Mouse (Mus musculus) liver, embryonic 16.5 days (tissue): ENCODE measurements around the gene Zfp185. TPM values are rescaled to one million over a fixed set of nuclear protein-coding genes. Genes with fewer than 3 reads are reported as not detected.
A peak's percentile ranks its signal among the peaks of the same experiment; 100 is the strongest.

ENCODE experiments used
- ATAC-seq: fragments of 200-750 bp; cut with Nextera tagmentation; 2 replicates; pipeline ENCODE4 v1.8.0; 2017; ENCODE audit warnings: low read depth, mild to moderate bottlenecking, moderate number of reproducible peaks, moderate library complexity
- H3K27ac ChIP-seq: fragments of 300-500 bp; sonication (generic); 2 replicates; pipeline ENCODE4 v1.5.1; 2014; ENCODE audit warnings: mild to moderate bottlenecking, low read length
- H3K27me3 ChIP-seq: fragments of 300-500 bp; sonication (generic); 2 replicates; pipeline ENCODE4 v1.6.1; 2014; ENCODE audit warnings: low read depth, low read length, mixed read lengths; ENCODE audit not compliant: control insufficient read depth, insufficient read depth
- H3K36me3 ChIP-seq: fragments of 300-500 bp; sonication (generic); 2 replicates; pipeline ENCODE4 v1.6.1; 2014; ENCODE audit warnings: mild to moderate bottlenecking; ENCODE audit not compliant: control insufficient read depth, insufficient read depth
- H3K4me1 ChIP-seq: fragments of 300-500 bp; sonication (generic); 2 replicates; pipeline ENCODE4 v1.6.1; 2014; ENCODE audit warnings: low read depth, low read length, mixed read lengths; ENCODE audit not compliant: control insufficient read depth
- H3K4me2 ChIP-seq: fragments of 300-500 bp; sonication (generic); 2 replicates; pipeline ENCODE4 v1.6.1; 2014; ENCODE audit warnings: low read depth, low read length, mixed read lengths
- H3K4me3 ChIP-seq: fragments of 300-500 bp; sonication (generic); 2 replicates; pipeline ENCODE4 v1.5.1; 2014; ENCODE audit warnings: low read depth, mild to moderate bottlenecking, low read length
- H3K9ac ChIP-seq: fragments of 300-500 bp; sonication (generic); 2 replicates; pipeline ENCODE4 v1.6.1; 2014; ENCODE audit warnings: low read depth, low read length
- H3K9me3 ChIP-seq: fragments of 300-500 bp; sonication (generic); replicated peaks from 2 replicates; pipeline ENCODE4 v1.6.1; 2016; ENCODE audit warnings: low read length; ENCODE audit not compliant: control insufficient read depth
- WGBS: fragments of 180-500 bp; shearing (Covaris S2); extraction: QIAGEN DNeasy Blood & Tissue Kit; methylation state at CpG from one replicate; pipeline ENCODE4 v1.1.7; 2014; ENCODE audit not compliant: insufficient replicate concordance; 5-methylcytosine and 5-hydroxymethylcytosine counted together
- polyA plus RNA-seq: library from polyadenylated mRNA; unstranded; fragments of >200 nt; fragmentation: Nextera tagmentation; extraction: Ambion mirVana; gene quantifications from 2 replicates; pipeline ENCODE4 v1.2.1, GENCODE M21; 2015

Zfp185 gene
- polyA plus RNA-seq, 1 experiment from 2014 or later, result 1.1 TPM

DNA sequence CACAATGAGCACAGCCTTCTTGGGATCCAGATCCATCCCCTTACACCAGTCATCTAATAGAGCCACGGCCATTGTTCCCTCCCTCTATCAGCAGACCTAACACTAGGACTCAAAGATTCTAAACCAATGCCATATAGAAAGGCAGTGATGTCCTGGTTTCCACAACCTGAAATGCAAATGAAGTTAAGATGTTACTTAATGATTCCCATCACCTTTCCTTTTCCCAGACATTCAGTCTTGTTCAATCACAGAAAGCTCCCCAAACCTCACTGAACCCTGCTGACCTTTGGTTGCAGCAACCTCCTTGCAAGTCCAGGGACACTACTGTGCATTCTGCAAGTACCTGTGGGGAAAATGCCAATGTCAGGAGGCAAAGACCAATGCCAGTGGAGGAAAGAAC is 49.9 kb downstream of the Zfp185 start, which contains the start of gene Pnma5:
Pnma5 (minus strand) TSS at position 101 of the 400 bp plus-strand sequence.
- Histone ChIP-seq H3K4me3 (no peak within 1 kb of the TSS), H3K27me3 (no peaks in the 10 kb centered on the region; the same call in 1 of the 2 replicates), H3K4me1 (no peaks in the 10 kb centered on the region), H3K27ac (no peak within 1 kb of the TSS), H3K9ac (no peak within 1 kb of the TSS), H3K36me3 (no peaks in the 10 kb centered on the region), H3K4me2 (no peak within 1 kb of the TSS), H3K9me3 (no peaks in the 10 kb centered on the region)
- no peak for ATAC-seq
- 43% methylated on average over 1 of the region's 1 CpGs for WGBS

DNA sequence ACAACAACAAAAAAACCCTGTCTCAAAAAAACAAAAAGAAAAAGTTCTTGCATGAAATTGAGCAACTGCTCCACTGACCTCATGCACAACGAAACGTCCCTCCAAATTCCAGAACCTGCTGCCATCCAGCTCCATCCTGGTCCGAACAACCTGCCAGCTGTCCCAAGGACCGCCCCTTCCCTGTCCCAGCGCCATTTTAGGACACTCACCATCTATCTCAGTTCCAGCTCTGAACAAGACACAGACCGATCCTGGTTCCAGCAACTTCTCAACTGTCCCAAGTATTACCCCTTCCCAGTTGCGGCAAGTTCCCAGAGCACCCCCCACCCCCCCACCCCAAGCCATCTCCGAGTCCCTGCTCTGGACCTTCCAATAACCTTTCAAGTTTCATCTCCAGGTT is 51.7 kb downstream of the Zfp185 start:
- Histone ChIP-seq H3K4me3 (no peak overlapping the region), H3K27ac (no peak overlapping the region), H3K36me3 (no peaks in the 10 kb centered on the region), H3K9me3 (no peaks in the 10 kb centered on the region), H3K4me1 (no peaks in the 10 kb centered on the region), H3K9ac (no peak overlapping the region), H3K27me3 (no peaks in the 10 kb centered on the region; the same call in 1 of the 2 replicates), H3K4me2 (no peak overlapping the region)
- no peak for ATAC-seq
- 54% methylated on average over 8 of the region's 8 CpGs for WGBS

DNA sequence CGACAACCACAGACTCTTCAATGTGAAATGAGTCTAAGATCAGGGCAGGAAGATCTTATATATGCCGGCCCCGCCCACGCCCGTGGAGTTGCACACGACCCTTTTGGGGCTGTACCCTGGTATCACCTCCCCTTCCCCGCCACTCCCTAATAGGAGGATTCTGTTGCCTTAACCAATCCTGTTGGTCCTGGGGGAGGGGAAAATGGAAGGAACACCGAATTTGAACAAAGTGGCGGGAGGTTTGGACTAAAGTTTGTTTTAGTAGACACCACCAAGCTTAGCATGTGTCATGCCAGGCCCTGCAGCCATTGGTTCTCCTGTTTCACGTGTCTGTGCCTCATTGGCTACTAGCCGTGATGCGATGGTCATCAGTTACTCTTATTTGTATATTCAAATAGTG is 52.5 kb downstream of the Zfp185 start:
- H3K27ac ChIP-seq, result no peak overlapping the region
- 65% methylated on average over 12 of the region's 12 CpGs for WGBS
- H3K9ac ChIP-seq, result no peak overlapping the region
- no peaks in the 10 kb centered on the region for H3K36me3 ChIP-seq
- H3K4me3 ChIP-seq, result no peak overlapping the region
- no peak for ATAC-seq
- H3K9me3 ChIP-seq, result no peaks in the 10 kb centered on the region
- H3K27me3 ChIP-seq, result no peaks in the 10 kb centered on the region; the same call in 1 of the 2 replicates
- H3K4me2 ChIP-seq, result no peak overlapping the region
- H3K4me1 ChIP-seq, result no peaks in the 10 kb centered on the region

DNA sequence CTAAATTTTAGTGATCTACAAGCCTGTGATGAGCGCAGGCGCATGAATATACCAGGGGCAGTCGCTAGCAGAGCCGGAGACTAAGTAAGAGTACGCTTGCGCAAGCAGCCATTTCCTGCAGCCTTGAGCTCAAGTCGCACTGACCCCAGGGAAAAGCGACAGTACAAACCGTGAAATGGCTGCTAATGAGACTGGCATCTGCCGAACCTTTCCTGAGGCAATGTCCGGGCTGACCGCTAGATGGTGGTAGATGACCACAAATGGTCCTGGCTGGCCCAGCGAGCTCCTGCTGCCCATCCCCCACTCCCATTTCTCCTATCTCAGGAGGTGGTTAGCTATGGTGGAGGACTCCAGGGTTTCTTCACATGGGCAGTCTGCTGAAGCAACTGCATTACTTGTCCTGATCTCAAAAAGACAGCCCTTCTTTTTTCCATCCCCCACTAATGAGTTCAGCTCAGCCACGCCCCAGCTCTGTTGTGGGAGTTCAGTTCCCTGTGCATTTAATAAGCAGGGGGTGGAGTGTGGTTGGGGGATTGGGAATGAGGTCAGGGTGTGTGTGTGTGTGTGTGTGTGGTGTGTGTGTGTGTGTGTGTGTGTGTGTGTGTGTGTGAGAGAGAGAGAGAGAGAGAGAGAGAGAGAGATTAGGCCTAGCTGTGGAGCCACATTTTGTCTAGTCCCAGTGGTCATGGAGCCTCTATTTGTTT is 66.9 kb downstream of the Zfp185 start:
- Histone ChIP-seq H3K27me3 (no peaks in the 10 kb centered on the region), H3K27ac (no peak overlapping the region), H3K36me3 (no peaks in the 10 kb centered on the region), H3K4me1 (no peaks in the 10 kb centered on the region), H3K4me2 (peak overlapping the region; percentile 18; the same call in 1 of the 2 replicates), H3K9me3 (no peaks in the 10 kb centered on the region), H3K9ac (no peak overlapping the region), H3K4me3 (no peak overlapping the region)
- ATAC-seq, result peak; percentile 79
- WGBS, result 20% methylated on average over 14 of the region's 14 CpGs

DNA sequence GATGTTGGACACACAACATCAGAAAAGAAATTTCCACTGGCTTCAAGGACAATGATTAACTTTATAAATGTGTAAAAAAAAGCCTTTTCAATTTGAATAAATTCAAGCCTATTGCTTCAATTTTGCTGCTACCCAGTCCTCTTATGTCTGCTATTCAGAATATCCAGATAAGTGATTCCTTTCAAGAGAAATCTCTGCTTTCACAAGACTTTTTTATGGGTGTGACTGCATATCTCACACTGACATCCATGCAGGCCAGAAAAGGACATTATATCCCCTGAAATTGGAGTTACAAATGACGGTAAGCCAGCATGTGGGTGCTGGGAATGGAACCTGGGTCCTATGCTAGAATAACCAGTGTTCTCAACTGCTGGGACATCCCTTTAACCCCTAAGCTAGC is 74.4 kb downstream of the Zfp185 start:
- no peaks in the 10 kb centered on the region for H3K4me1 ChIP-seq
- no peaks in the 10 kb centered on the region for H3K36me3 ChIP-seq
- H3K9me3 ChIP-seq, result no peaks in the 10 kb centered on the region
- no peak overlapping the region for H3K4me2 ChIP-seq
- H3K4me3 ChIP-seq, result no peak overlapping the region
- H3K27ac ChIP-seq, result no peak overlapping the region
- H3K9ac ChIP-seq, result no peak overlapping the region
- no peaks in the 10 kb centered on the region; the same call in 1 of the 2 replicates for H3K27me3 ChIP-seq
- no peak for ATAC-seq
- WGBS, result 61% methylated on average over 1 of the region's 1 CpGs

DNA sequence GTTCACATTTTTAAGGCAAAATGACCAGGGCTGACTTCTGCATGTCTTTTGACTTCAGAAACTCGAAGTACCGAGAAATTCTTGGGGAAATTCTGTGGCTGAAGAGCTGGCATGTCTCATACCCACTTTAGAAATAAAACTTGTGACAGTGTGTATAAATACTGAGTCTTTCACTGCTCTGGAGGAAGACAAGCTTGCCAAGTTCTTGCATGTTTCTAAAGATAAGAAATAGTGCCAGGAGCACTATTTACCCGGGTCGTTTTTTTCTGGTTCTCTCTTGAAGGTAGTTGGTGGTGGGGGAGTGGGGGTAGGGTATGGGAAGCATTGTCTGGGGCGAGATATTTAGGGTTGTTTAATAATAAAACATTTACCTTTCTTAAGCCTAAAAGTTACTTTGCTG is 75.2 kb downstream of the Zfp185 start:
- Histone ChIP-seq H3K27ac (no peak overlapping the region), H3K9me3 (no peaks in the 10 kb centered on the region)
- WGBS, result 24% methylated on average over 5 of the region's 5 CpGs

DNA sequence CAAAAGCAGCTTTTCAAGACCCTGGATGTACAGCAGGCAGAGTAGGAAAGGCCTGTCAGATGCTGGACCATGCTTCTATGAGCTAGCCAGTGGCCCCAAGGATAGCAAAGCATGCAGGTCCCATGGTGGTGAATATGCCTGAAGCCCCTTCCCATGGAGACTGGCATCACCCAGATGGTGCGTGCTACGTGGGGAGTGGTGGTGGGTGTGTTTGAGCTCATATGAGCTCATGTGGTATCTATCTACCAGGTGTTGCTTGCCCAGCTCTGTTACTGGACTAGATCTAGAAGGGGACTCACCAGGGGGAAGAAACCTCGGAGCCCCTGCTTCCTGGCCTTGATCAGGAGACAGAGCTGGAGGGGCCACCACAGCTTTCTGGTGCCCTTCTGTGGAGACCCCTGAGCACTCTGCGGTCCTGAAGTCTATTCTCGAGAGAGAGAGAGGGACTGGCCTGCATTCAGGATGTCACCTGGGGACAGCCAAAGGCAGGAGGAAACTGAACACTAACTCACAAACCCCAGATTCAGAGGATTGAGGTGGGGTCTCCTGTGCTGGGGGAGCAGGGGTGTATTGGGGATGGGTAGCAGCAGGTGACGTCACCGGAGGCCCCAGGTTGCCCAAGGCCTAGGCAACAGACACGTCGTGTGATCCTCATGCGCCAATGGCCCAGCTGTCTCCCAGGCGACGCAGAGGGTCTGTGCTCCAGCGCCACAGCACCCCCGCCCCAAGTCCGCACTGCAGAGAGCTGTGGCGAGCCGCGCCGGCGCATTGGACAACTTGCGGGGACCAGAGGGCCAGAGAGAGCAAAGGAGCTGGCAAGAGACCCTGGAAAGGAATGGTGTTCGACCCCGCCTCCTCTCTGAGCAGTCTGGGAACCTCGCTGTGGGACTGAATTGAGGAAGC is 76.6 kb downstream of the Zfp185 start:
- no peak overlapping the region for H3K9ac ChIP-seq
- H3K27me3 ChIP-seq, result no peaks in the 10 kb centered on the region; the same call in 1 of the 2 replicates
- no peak overlapping the region for H3K4me2 ChIP-seq
- no peaks in the 10 kb centered on the region for H3K4me1 ChIP-seq
- no peaks in the 10 kb centered on the region for H3K9me3 ChIP-seq
- ATAC-seq, result no peak
- WGBS, result 41% methylated on average over 24 of the region's 24 CpGs
- no peak overlapping the region for H3K4me3 ChIP-seq
- no peak overlapping the region for H3K27ac ChIP-seq
- H3K36me3 ChIP-seq, result no peaks in the 10 kb centered on the region

More for the DNA sequence above, 75.2 kb downstream of the Zfp185 start:
- H3K4me1 ChIP-seq, result no peaks in the 10 kb centered on the region
- no peak overlapping the region for H3K9ac ChIP-seq
- no peaks in the 10 kb centered on the region; the same call in 1 of the 2 replicates for H3K27me3 ChIP-seq
- ATAC-seq, result no peak
- H3K36me3 ChIP-seq, result no peaks in the 10 kb centered on the region
- no peak overlapping the region for H3K4me2 ChIP-seq
- no peak overlapping the region for H3K4me3 ChIP-seq

DNA sequence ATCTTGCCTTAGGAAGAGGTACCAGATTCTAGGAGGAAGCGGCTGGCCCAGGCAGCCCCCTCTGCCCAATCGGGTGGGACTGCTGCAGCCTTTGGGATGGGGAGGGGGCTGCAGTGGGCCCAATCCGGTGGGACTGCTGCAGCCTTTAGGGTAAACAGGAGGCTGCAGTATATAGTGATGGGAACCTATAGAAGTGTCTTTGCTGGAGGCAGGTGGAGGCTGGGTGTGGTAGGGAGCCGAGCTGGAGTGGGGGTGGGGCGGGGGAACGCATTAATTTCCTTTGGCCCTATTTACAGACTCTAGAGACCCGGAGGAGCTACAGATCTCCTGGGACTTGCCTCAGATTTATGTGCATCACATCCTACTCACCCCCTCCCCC is 77.3 kb downstream of the Zfp185 start, which contains the start of gene Pnma3:
Pnma3 (plus strand) TSS at position 373 of the 379 bp plus-strand sequence.
- H3K4me3 ChIP-seq, result no peak within 1 kb of the TSS
- H3K4me2 ChIP-seq, result no peak within 1 kb of the TSS
- no peak within 1 kb of the TSS for H3K27ac ChIP-seq
- no peaks in the 10 kb centered on the region for H3K4me1 ChIP-seq
- H3K27me3 ChIP-seq, result no peaks in the 10 kb centered on the region; the same call in 1 of the 2 replicates
- H3K36me3 ChIP-seq, result no peaks in the 10 kb centered on the region
- no peak for ATAC-seq
- H3K9ac ChIP-seq, result no peak within 1 kb of the TSS
- H3K9me3 ChIP-seq, result no peaks in the 10 kb centered on the region
- 28% methylated on average over 7 of the region's 7 CpGs for WGBS
